Mouse (Mus musculus): ENCODE measurements around the gene Fgd2.

- TF ChIP-seq GATA1 (IDR thresholded peaks at IDR 0.05; ENCODE audit: borderline replicate concordance, low read length) (no peak), FLI1 (IDR thresholded peaks at IDR 0.05; ENCODE audit: low read length) (no peak)
These were observed 30.5 kb upstream of the Fgd2 start for GRCm38 (mm10) chr17:29330221-29330620.
